Mouse (Mus musculus): ENCODE data around the gene A030005K14Rik. TPM values are rescaled to one million over a fixed set of nuclear protein-coding genes. Genes with fewer than 3 reads are reported as not detected.

The A030005K14Rik gene
- polyA plus RNA-seq, 1 experiment from 2014 or later: not detected

DNA sequence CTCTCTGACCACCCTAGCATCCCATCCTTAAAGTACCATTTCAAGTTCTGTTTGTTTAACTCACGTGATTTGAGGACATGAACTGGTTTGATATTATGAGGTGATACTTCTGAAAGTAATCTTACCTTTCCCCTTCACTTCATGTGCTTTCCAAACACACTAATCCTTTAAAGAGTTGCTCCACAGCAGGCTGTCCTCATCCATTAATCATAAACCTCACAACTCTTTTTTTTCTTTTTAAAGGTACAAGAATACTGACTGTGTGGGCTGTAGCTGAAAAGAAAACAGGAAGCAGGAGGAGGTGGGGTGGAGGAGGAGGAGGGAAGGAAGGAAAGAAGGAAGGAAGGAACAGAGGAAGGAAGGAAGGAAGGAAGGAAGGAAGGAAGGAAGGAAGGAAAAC, 27.2 kb downstream of the A030005K14Rik start:
- Histone ChIP-seq H3K4me2 (ENCODE audit: low read depth, low read length) (no peak overlapping the region), H3K9ac (replicated peaks; ENCODE audit: low read length) (no peak overlapping the region), H3K36me3 (replicated peaks; ENCODE audit: control insufficient read depth, insufficient read depth, low read depth, low read length) (no peaks in the 10 kb centered on the region), H3K27me3 (ENCODE audit: control insufficient read depth, insufficient read depth, low read length) (no peaks in the 10 kb centered on the region), H3K4me1 (ENCODE audit: control insufficient read depth, insufficient read depth, low read length) (no peaks in the 10 kb centered on the region), H3K9me3 (replicated peaks; ENCODE audit: control insufficient read depth, low read length) (no peaks in the 10 kb centered on the region), H3K27ac (replicated peaks; ENCODE audit: low read depth, low read length) (no peak overlapping the region), H3K4me3 (ENCODE audit: low read depth, low read length) (no peak overlapping the region)
- ATAC-seq (replicated peaks; ENCODE audit: insufficient number of reproducible peaks, low FRiP score, low TSS enrichment, low read depth): no peak
- 44% methylated on average over 1 of the region's 1 CpGs for WGBS
- no peak for DNase-seq (ENCODE audit: low spot score)

DNA sequence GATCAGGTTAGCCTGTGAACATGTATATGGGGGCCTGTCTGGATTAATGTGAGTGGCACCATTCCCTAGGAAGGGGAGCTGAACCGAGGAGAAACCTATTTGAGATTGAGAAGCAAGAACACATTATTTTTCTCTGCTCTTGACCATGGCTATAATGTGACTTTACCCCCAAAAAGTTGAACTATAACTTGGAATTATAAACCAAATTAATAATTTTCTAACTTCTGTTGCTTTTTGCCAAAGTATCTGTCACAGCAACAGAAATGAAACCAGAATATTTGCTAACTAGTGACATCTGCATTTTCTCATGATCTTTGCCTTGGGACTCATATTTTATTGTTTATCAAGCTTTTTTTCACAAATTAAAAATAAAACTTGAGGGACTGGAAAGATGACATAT, 42.6 kb downstream of the A030005K14Rik start:
- Histone ChIP-seq H3K9me3 (replicated peaks; ENCODE audit: control insufficient read depth, low read length) (no peaks in the 10 kb centered on the region), H3K27ac (replicated peaks; ENCODE audit: low read depth, low read length) (no peak overlapping the region), H3K4me2 (ENCODE audit: low read depth, low read length) (no peak overlapping the region), H3K36me3 (replicated peaks; ENCODE audit: control insufficient read depth, insufficient read depth, low read depth, low read length) (no peaks in the 10 kb centered on the region), H3K27me3 (ENCODE audit: control insufficient read depth, insufficient read depth, low read length) (no peaks in the 10 kb centered on the region), H3K9ac (replicated peaks; ENCODE audit: low read length) (no peak overlapping the region), H3K4me1 (ENCODE audit: control insufficient read depth, insufficient read depth, low read length) (no peaks in the 10 kb centered on the region), H3K4me3 (ENCODE audit: low read depth, low read length) (no peak overlapping the region)
- DNase-seq (ENCODE audit: low spot score): no peak
- 75% methylated on average over 1 of the region's 1 CpGs for WGBS
- no peak for ATAC-seq (replicated peaks; ENCODE audit: insufficient number of reproducible peaks, low FRiP score, low TSS enrichment, low read depth)

DNA sequence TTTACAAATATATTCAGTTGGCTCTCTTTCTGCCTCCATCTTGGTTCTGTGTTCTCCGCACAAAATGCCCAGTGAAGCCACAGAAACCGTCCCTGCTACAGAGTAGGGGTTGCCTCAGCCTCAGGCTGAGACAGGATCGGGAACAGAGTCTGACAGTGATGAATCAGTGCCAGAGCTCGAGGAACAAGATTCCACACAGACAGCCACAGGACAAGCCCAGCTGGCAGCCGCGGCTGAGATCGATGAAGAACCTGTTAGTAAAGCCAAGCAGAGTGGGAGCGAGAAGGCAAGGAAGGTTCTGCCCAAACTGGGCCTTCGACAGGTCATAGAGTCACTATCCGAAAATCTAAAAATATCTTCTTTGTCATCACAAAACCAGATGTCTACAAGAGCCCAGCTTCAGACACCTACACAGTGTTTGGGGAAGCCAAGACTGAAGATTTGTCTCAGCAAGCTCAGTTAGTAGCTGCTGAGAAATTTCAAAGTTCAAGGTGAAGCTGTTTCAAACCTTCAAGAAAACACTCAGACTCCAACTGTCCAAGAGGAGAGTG, 43.8 kb downstream of the A030005K14Rik start:
- Histone ChIP-seq H3K36me3 (replicated peaks; ENCODE audit: control insufficient read depth, insufficient read depth, low read depth, low read length) (no peaks in the 10 kb centered on the region), H3K4me2 (ENCODE audit: low read depth, low read length) (no peak overlapping the region), H3K4me3 (ENCODE audit: low read depth, low read length) (no peak overlapping the region), H3K27ac (replicated peaks; ENCODE audit: low read depth, low read length) (no peak overlapping the region), H3K4me1 (ENCODE audit: control insufficient read depth, insufficient read depth, low read length) (no peaks in the 10 kb centered on the region), H3K9me3 (replicated peaks; ENCODE audit: control insufficient read depth, low read length) (no peaks in the 10 kb centered on the region), H3K27me3 (ENCODE audit: control insufficient read depth, insufficient read depth, low read length) (no peaks in the 10 kb centered on the region), H3K9ac (replicated peaks; ENCODE audit: low read length) (no peak overlapping the region)
- DNase-seq (ENCODE audit: low spot score): no peak
- 81% methylated on average over 10 of the region's 10 CpGs for WGBS
- ATAC-seq (replicated peaks; ENCODE audit: insufficient number of reproducible peaks, low FRiP score, low TSS enrichment, low read depth): no peak

DNA sequence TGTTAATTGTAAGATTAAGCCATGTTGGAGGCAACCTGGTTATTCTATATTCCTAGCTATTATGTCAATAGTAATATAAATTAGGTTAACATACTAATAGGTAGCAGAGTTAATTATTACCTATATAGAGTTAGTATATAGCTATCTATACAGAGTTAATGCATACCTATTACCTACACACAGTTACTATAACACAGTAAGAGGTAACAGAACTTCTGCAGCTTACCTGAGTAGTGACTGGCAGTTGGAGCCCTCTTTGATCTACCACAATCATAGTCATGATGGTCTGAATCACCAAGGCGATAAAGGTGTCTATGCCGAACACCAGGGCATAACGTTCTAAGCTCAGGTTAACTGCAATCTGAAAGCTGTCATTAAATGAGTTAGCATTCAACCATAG, 44.7 kb downstream of the A030005K14Rik start:
- no peaks in the 10 kb centered on the region for H3K4me1 ChIP-seq (ENCODE audit: control insufficient read depth, insufficient read depth, low read length)
- no peak for ATAC-seq (replicated peaks; ENCODE audit: insufficient number of reproducible peaks, low FRiP score, low TSS enrichment, low read depth)
- no peak for DNase-seq (ENCODE audit: low spot score)

More for the DNA sequence above, 44.7 kb downstream of the A030005K14Rik start:
- H3K27ac ChIP-seq (replicated peaks; ENCODE audit: low read depth, low read length): no peak overlapping the region
- H3K27me3 ChIP-seq (ENCODE audit: control insufficient read depth, insufficient read depth, low read length): no peaks in the 10 kb centered on the region
- no peaks in the 10 kb centered on the region for H3K9me3 ChIP-seq (replicated peaks; ENCODE audit: control insufficient read depth, low read length)
- WGBS: 86% methylated on average over 3 of the region's 3 CpGs
- H3K36me3 ChIP-seq (replicated peaks; ENCODE audit: control insufficient read depth, insufficient read depth, low read depth, low read length): no peaks in the 10 kb centered on the region
- H3K9ac ChIP-seq (replicated peaks; ENCODE audit: low read length): no peak overlapping the region
- H3K4me2 ChIP-seq (ENCODE audit: low read depth, low read length): no peak overlapping the region
- no peak overlapping the region for H3K4me3 ChIP-seq (ENCODE audit: low read depth, low read length)

Other genes with a start within 250 kb of the A030005K14Rik start
- gene Agfg1, start 219.9 kb downstream of the A030005K14Rik start, polyA plus RNA-seq (2014; fragmentation: Nextera tagmentation; extraction: Ambion mirVana): 48.6 and 51.6 TPM in 2 replicates
- gene A030005L19Rik, start 146.1 kb downstream of the A030005K14Rik start, polyA plus RNA-seq (2014; fragmentation: Nextera tagmentation; extraction: Ambion mirVana): not detected in 2 replicates
- not detected in 2 replicates for gene A030014E15Rik, start 134.5 kb downstream of the A030005K14Rik start, polyA plus RNA-seq (2014; fragmentation: Nextera tagmentation; extraction: Ambion mirVana)
- gene Gm6217, start 128.0 kb downstream of the A030005K14Rik start, polyA plus RNA-seq (2014; fragmentation: Nextera tagmentation; extraction: Ambion mirVana): not detected in 2 replicates
- gene A030003K21Rik, start 116.0 kb downstream of the A030005K14Rik start, polyA plus RNA-seq (2014; fragmentation: Nextera tagmentation; extraction: Ambion mirVana): not detected in 2 replicates
- not detected in 2 replicates for gene Gm7544, start 103.4 kb downstream of the A030005K14Rik start, polyA plus RNA-seq (2014; fragmentation: Nextera tagmentation; extraction: Ambion mirVana)
- gene Gm47955, start 99.1 kb downstream of the A030005K14Rik start, polyA plus RNA-seq (2014; fragmentation: Nextera tagmentation; extraction: Ambion mirVana): not detected in 2 replicates
- not detected in 2 replicates for gene Gm47959, start 58.8 kb downstream of the A030005K14Rik start, polyA plus RNA-seq (2014; fragmentation: Nextera tagmentation; extraction: Ambion mirVana)
- gene Slc19a3, start 20.9 kb downstream of the A030005K14Rik start, polyA plus RNA-seq (2014; fragmentation: Nextera tagmentation; extraction: Ambion mirVana): 0.35 and 0.60 TPM in 2 replicates
- not detected in 2 replicates for gene Krtap28-10, start 16.9 kb downstream of the A030005K14Rik start, polyA plus RNA-seq (2014; fragmentation: Nextera tagmentation; extraction: Ambion mirVana)
- gene Gm47969, start 14.4 kb downstream of the A030005K14Rik start, polyA plus RNA-seq (2014; fragmentation: Nextera tagmentation; extraction: Ambion mirVana): not detected in 2 replicates
- not detected in 2 replicates for gene Krtap28-13, start 1.6 kb upstream of the A030005K14Rik start, polyA plus RNA-seq (2014; fragmentation: Nextera tagmentation; extraction: Ambion mirVana)
- gene Ccl20, start 57.4 kb upstream of the A030005K14Rik start, polyA plus RNA-seq (2014; fragmentation: Nextera tagmentation; extraction: Ambion mirVana): not detected in 2 replicates
- gene Daw1, start 100.4 kb upstream of the A030005K14Rik start, polyA plus RNA-seq (2014; fragmentation: Nextera tagmentation; extraction: Ambion mirVana): not detected in 2 replicates

All from embryonic facial prominence, embryonic 11.5 days (tissue).